Mouse (Mus musculus) hematopoietic multipotent progenitor cell, adult 10-12 weeks (in vitro differentiated cells): ENCODE data around the gene Galnt14. TPM values are rescaled to one million over a fixed set of nuclear protein-coding genes. Genes with fewer than 3 reads are reported as not detected.

Source experiments
- polyA plus RNA-seq: library from polyadenylated mRNA; stranded (reverse); fragments of >175 nt; gene quantifications from 2 replicates; pipeline ENCODE4 v1.2.3, GENCODE M21; 2012; ENCODE audit warnings: low replicate concordance

The Galnt14 gene
- polyA plus RNA-seq, result 0.07 and 0.09 TPM in 2 replicates

GRCm38 (mm10) chr17:73710042-73710911 is at the start of gene Galnt14:
TSS of gene Galnt14 (minus strand) at chr17:73710453.

Other genes with a start within 250 kb of the Galnt14 start
- 6.4 and 6.9 TPM in 2 replicates for gene Ehd3, start 93.7 kb upstream of the Galnt14 start, polyA plus RNA-seq
- 10.6 and 30.3 TPM in 2 replicates for gene Xdh, start 239.7 kb upstream of the Galnt14 start, polyA plus RNA-seq